Mouse (Mus musculus) megakaryocyte, embryonic 14.5 days (primary cell): ENCODE data around the gene Exoc7. TPM values are rescaled to one million over a fixed set of nuclear protein-coding genes. Genes with fewer than 3 reads are reported as not detected.

Experiments
- H3K27me3 ChIP-seq: replicated peaks from 2 replicates; pipeline ENCODE3; 2012; ENCODE audit warnings: inconsistent platforms
- H3K36me3 ChIP-seq: replicated peaks from 2 replicates; pipeline ENCODE3; 2012; ENCODE audit warnings: low read length, inconsistent platforms, mixed read lengths
- H3K4me1 ChIP-seq: 2 replicates; pipeline ENCODE4 v1.6.1; 2012; ENCODE audit warnings: inconsistent platforms
- H3K4me3 ChIP-seq: replicated peaks from 2 replicates; pipeline ENCODE3; 2012; ENCODE audit warnings: moderate library complexity, mild to moderate bottlenecking, inconsistent platforms
- H3K9me3 ChIP-seq: 2 replicates; pipeline ENCODE4 v1.6.1; 2012; ENCODE audit warnings: inconsistent platforms
- FLI1 ChIP-seq: IDR thresholded peaks from 2 replicates; pipeline ENCODE4 v1.6.1; 2012; ENCODE audit warnings: low read length, inconsistent platforms, mixed read lengths
- GATA1 ChIP-seq: IDR thresholded peaks from 3 replicates; pipeline ENCODE4 v1.6.1; 2012; ENCODE audit warnings: mixed read lengths, low read length, inconsistent platforms, borderline replicate concordance
- polyA plus RNA-seq: library from polyadenylated mRNA; stranded (reverse); fragments of >175 nt; gene quantifications from 2 replicates; pipeline ENCODE4 v1.2.3, GENCODE M21; 2012; ENCODE audit warnings: low replicate concordance; ENCODE audit not compliant: insufficient read depth

Exoc7 gene
- polyA plus RNA-seq, 1 experiment: 6.7 TPM

- peak overlapping the region; percentile 93 for H3K4me3 ChIP-seq
- no peaks in the 10 kb centered on the region for H3K36me3 ChIP-seq
- H3K27me3 ChIP-seq: peaks cover 63% of the 10 kb centered on the region
- H3K4me1 ChIP-seq: peaks cover 30% of the 10 kb centered on the region
- no peak for TF ChIP-seq FLI1
- TF ChIP-seq GATA1: no peak
- peaks cover 8% of the 10 kb centered on the region for H3K9me3 ChIP-seq
Measured at GRCm38 (mm10) chr11:116318719-116319659, 12.0 kb upstream of the Exoc7 start.

- H3K4me1 ChIP-seq: peaks cover 44% of the 10 kb centered on the region
- peaks cover 5% of the 10 kb centered on the region for H3K9me3 ChIP-seq
- TF ChIP-seq GATA1: no peak
- TF ChIP-seq FLI1: no peak
- H3K27me3 ChIP-seq: peaks cover 18% of the 10 kb centered on the region
- H3K36me3 ChIP-seq: no peaks in the 10 kb centered on the region
- no peak overlapping the region for H3K4me3 ChIP-seq
Measured at GRCm38 (mm10) chr11:116312359-116312758, 5.3 kb upstream of the Exoc7 start.

GRCm38 (mm10) chr11:116311169-116311568, 4.1 kb upstream of the Exoc7 start:
- no peaks in the 10 kb centered on the region for H3K9me3 ChIP-seq
- H3K4me1 ChIP-seq: peaks cover 47% of the 10 kb centered on the region
- H3K36me3 ChIP-seq: no peaks in the 10 kb centered on the region
- H3K4me3 ChIP-seq: no peak overlapping the region
- peaks cover 14% of the 10 kb centered on the region for H3K27me3 ChIP-seq
- TF ChIP-seq FLI1: no peak
- TF ChIP-seq GATA1: no peak

- Histone ChIP-seq H3K4me1 (peaks cover 45% of the 10 kb centered on the region), H3K9me3 (no peaks in the 10 kb centered on the region), H3K27me3 (no peaks in the 10 kb centered on the region), H3K4me3 (peak overlapping the region; percentile 38), H3K36me3 (peaks cover 8% of the 10 kb centered on the region)
- TF ChIP-seq GATA1: no peak
- no peak for TF ChIP-seq FLI1
Measured at GRCm38 (mm10) chr11:116309601-116310000, 2.6 kb upstream of the Exoc7 start.

- Histone ChIP-seq H3K27me3 (no peaks in the 10 kb centered on the region), H3K4me3 (no peak overlapping the region), H3K4me1 (peaks cover 44% of the 10 kb centered on the region), H3K9me3 (no peaks in the 10 kb centered on the region), H3K36me3 (peaks cover 24% of the 10 kb centered on the region)
- no peak for TF ChIP-seq GATA1
- TF ChIP-seq FLI1: no peak
Measured at GRCm38 (mm10) chr11:116307762-116308531, 914 bp upstream of the Exoc7 start.

- peak overlapping the region; percentile 99 for H3K4me3 ChIP-seq
- TF ChIP-seq FLI1: no peak
- TF ChIP-seq GATA1: no peak
- no peaks in the 10 kb centered on the region for H3K27me3 ChIP-seq
- peaks cover 7% of the 10 kb centered on the region; the same call in 1 of the 2 replicates for H3K9me3 ChIP-seq
- H3K4me1 ChIP-seq: peaks cover 36% of the 10 kb centered on the region
- H3K36me3 ChIP-seq: peaks cover 40% of the 10 kb centered on the region
Measured at GRCm38 (mm10) chr11:116306126-116306982, 679 bp downstream of the Exoc7 start.

- no peaks in the 10 kb centered on the region for H3K27me3 ChIP-seq
- peak overlapping the region; percentile 99 for H3K4me3 ChIP-seq
- peaks cover 33% of the 10 kb centered on the region for H3K4me1 ChIP-seq
- H3K9me3 ChIP-seq: peaks cover 7% of the 10 kb centered on the region; the same call in 1 of the 2 replicates
- H3K36me3 ChIP-seq: peaks cover 50% of the 10 kb centered on the region
- TF ChIP-seq GATA1 (no peak), FLI1 (no peak)
Measured at GRCm38 (mm10) chr11:116305423-116305822, 1.6 kb downstream of the Exoc7 start.

GRCm38 (mm10) chr11:116298621-116299020, 8.4 kb downstream of the Exoc7 start:
- H3K4me3 ChIP-seq: no peak overlapping the region
- TF ChIP-seq GATA1 (no peak), FLI1 (no peak)
- H3K27me3 ChIP-seq: no peaks in the 10 kb centered on the region
- H3K9me3 ChIP-seq: peaks cover 7% of the 10 kb centered on the region; the same call in 1 of the 2 replicates
- H3K4me1 ChIP-seq: peaks cover 7% of the 10 kb centered on the region
- H3K36me3 ChIP-seq: peaks cover 98% of the 10 kb centered on the region

- no peak for TF ChIP-seq FLI1
Measured at GRCm38 (mm10) chr11:116298221-116298620, 8.8 kb downstream of the Exoc7 start.

More at GRCm38 (mm10) chr11:116298221-116298620, 8.8 kb downstream of the Exoc7 start:
- Histone ChIP-seq H3K27me3 (no peaks in the 10 kb centered on the region), H3K4me1 (peaks cover 8% of the 10 kb centered on the region), H3K9me3 (peaks cover 7% of the 10 kb centered on the region; the same call in 1 of the 2 replicates), H3K36me3 (peaks cover 97% of the 10 kb centered on the region), H3K4me3 (no peak overlapping the region)
